Mouse (Mus musculus) kidney, adult 2 months (tissue): ENCODE measurements around the gene Cenpn.

ENCODE experiments used
- CTCF ChIP-seq: fragments of 200-500 bp; conservative IDR thresholded peaks from 2 replicates; pipeline ENCODE4 v1.5.1; 2011; ENCODE audit warnings: low read depth, mild to moderate bottlenecking, control low read depth, low read length, moderate library complexity, mixed read lengths; ENCODE audit not compliant: insufficient read depth, insufficient read length
- POLR2A ChIP-seq: fragments of 200-500 bp; IDR thresholded peaks from one replicate; pipeline ENCODE4 v1.6.1; 2011; ENCODE audit warnings: low read depth, low read length, control low read depth

- TF ChIP-seq CTCF (no peak), POLR2A (no peak)
Measured at GRCm38 (mm10) chr8:116969531-116969930, 48.0 kb downstream of the Cenpn start.
